Mouse (Mus musculus): ENCODE measurements around the gene Gm43552. TPM values are rescaled to one million over a fixed set of nuclear protein-coding genes. Genes with fewer than 3 reads are reported as not detected.
A peak's percentile ranks its signal among the peaks of the same experiment; 100 is the strongest.
"Not testable (repeated sequence)": the region's sequence is repeated elsewhere in the genome, so short reads cannot be mapped to it uniquely, and the experiment has no call there.

The Gm43552 gene
- polyA plus RNA-seq, 1 experiment from 2014 or later: not detected

DNA sequence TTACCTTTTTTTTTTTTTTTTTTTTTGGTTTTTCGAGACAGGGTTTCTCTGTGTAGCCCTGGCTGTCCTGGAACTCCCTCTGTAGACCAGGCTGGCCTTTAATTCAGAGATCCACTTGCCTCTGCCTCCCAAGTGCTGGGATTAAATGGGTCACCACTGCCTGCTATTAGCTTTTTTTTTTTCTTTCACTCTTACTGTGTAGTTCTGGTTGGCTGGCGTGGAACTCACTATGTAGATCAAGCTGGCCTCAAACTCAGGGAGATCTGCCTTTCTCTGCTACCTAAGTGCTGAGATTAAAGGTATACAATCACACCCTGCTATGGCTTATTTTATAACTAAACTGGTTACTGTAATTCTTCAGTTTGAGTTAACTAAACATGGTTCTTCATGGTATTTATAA lies 6.1 kb downstream of the Gm43552 start:
- Histone ChIP-seq H3K4me2 (ENCODE audit: low read depth, low read length) (no peak overlapping the region), H3K9ac (ENCODE audit: low read depth, low read length) (no peak overlapping the region), H3K27me3 (replicated peaks; ENCODE audit: control insufficient read depth, insufficient read depth, low read length) (no peaks in the 10 kb centered on the region), H3K4me1 (ENCODE audit: control insufficient read depth, insufficient read depth, low read length) (peaks cover 13% of the 10 kb centered on the region), H3K4me3 (ENCODE audit: low read depth, low read length) (no peak overlapping the region), H3K27ac (replicated peaks; ENCODE audit: low read depth, low read length) (peak overlapping the region; percentile 39; the same call in 1 of the 2 replicates), H3K9me3 (ENCODE audit: control insufficient read depth, low read length) (no peaks in the 10 kb centered on the region), H3K36me3 (ENCODE audit: control insufficient read depth, insufficient read depth, low read length) (0 out of 2 replicates have a peak, but pooled peaks cover 4% of the 10 kb centered on the region)
- ATAC-seq (ENCODE audit: low read depth) (no peak), DNase-seq (ENCODE audit: low spot score) (no peak)
- WGBS: 77% methylated on average over 2 of the region's 2 CpGs

DNA sequence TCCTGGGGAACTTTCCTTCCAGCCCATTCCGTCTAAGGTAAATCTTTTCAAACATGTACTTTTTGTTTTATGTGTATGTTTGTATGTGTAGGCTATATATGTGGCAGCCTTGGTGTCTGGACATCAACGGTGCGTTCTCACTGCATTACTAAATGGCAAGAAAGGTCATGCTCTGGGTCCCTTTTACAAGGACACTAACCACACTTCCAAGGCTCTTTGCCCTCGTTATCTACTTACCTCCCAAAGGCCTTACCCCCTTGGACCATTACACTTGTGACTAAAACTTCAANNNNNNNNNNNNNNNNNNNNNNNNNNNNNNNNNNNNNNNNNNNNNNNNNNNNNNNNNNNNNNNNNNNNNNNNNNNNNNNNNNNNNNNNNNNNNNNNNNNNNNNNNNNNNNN lies 9.6 kb downstream of the Gm43552 start:
- no peak overlapping the region for H3K4me3 ChIP-seq (ENCODE audit: low read depth, low read length)
- 83% methylated on average over 4 of the region's 4 CpGs for WGBS
- H3K36me3 ChIP-seq (ENCODE audit: control insufficient read depth, insufficient read depth, low read length): peaks cover 8% of the 10 kb centered on the region; the same call in 1 of the 2 replicates

DNA sequence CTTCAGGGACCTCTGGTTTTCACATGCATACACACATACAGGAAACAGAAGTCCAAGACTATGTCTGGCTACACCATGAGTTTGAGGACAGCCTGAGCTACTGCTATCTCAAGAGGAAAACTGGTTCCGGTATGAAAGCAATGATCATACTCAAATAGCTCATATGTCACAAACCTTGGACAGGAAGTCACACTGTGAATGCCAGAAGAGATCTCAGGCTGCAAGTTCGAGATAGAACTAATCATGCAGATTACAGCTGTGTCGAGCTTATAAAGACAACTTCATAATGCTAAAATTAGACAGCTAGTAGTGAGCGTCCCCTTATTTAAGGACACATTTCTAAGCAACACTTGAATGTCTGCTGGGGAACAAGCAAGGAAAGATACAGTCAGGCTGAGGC lies 12.1 kb downstream of the Gm43552 start:
- Histone ChIP-seq H3K4me3 (ENCODE audit: low read depth, low read length) (no peak overlapping the region), H3K36me3 (ENCODE audit: control insufficient read depth, insufficient read depth, low read length) (peaks cover 8% of the 10 kb centered on the region; the same call in 1 of the 2 replicates), H3K27me3 (replicated peaks; ENCODE audit: control insufficient read depth, insufficient read depth, low read length) (no peaks in the 10 kb centered on the region), H3K4me1 (ENCODE audit: control insufficient read depth, insufficient read depth, low read length) (no peaks in the 10 kb centered on the region), H3K4me2 (ENCODE audit: low read depth, low read length) (no peak overlapping the region), H3K9ac (ENCODE audit: low read depth, low read length) (no peak overlapping the region), H3K27ac (replicated peaks; ENCODE audit: low read depth, low read length) (no peak overlapping the region), H3K9me3 (ENCODE audit: control insufficient read depth, low read length) (no peaks in the 10 kb centered on the region)
- ATAC-seq (ENCODE audit: low read depth): no peak
- no peak for DNase-seq (ENCODE audit: low spot score)
- 73% methylated on average over 4 of the region's 4 CpGs for WGBS

More for the DNA sequence above, 9.6 kb downstream of the Gm43552 start:
- H3K9me3 ChIP-seq (ENCODE audit: control insufficient read depth, low read length): no peaks in the 10 kb centered on the region
- DNase-seq (ENCODE audit: low spot score) (no peak), ATAC-seq (ENCODE audit: low read depth) (no peak)
- H3K9ac ChIP-seq (ENCODE audit: low read depth, low read length): no peak overlapping the region
- H3K4me1 ChIP-seq (ENCODE audit: control insufficient read depth, insufficient read depth, low read length): 0 out of 2 replicates have a peak, but pooled peaks cover 3% of the 10 kb centered on the region
- no peaks in the 10 kb centered on the region for H3K27me3 ChIP-seq (replicated peaks; ENCODE audit: control insufficient read depth, insufficient read depth, low read length)
- H3K27ac ChIP-seq (replicated peaks; ENCODE audit: low read depth, low read length): no peak overlapping the region
- no peak overlapping the region for H3K4me2 ChIP-seq (ENCODE audit: low read depth, low read length)

DNA sequence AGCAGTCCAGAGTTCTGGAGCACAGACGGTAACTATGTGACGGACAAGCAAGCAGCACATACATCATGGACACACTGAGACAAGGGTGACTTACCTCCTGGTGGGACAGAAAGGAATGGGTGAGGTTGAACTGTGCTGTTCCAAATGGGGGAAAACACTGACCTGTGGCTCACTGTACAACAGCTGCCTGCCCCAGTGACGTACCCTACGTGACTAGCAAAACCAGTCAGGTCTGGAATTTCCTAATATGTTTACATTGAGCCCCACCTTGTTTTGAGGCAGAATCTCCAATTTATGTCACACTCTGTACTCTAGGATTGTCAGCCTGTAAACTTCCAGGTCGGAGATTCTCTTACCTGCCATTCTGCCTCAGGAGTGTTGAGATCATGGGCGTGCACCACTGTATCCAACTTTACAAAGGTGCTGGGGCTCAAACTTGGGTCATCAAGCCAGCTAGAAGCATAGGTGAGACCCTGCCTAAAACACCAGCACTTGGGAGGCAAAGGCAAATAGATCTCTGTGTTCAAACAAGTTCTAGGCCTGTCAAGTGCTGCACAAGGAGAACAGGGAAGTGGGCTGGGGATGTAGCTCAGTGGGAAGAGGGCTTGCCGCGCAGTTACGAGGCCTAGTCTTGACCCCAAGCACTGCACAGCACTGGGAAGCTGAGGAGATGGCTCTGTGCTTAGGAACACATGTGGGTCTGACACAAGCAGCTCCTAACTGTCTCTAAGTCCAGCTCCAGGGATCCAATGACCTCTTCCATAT lies 12.8 kb downstream of the Gm43552 start:
- Histone ChIP-seq H3K9me3 (ENCODE audit: control insufficient read depth, low read length) (no peaks in the 10 kb centered on the region), H3K27ac (replicated peaks; ENCODE audit: low read depth, low read length) (no peak overlapping the region), H3K4me2 (ENCODE audit: low read depth, low read length) (no peak overlapping the region), H3K4me3 (ENCODE audit: low read depth, low read length) (no peak overlapping the region), H3K4me1 (ENCODE audit: control insufficient read depth, insufficient read depth, low read length) (no peaks in the 10 kb centered on the region), H3K27me3 (replicated peaks; ENCODE audit: control insufficient read depth, insufficient read depth, low read length) (no peaks in the 10 kb centered on the region), H3K9ac (ENCODE audit: low read depth, low read length) (no peak overlapping the region), H3K36me3 (ENCODE audit: control insufficient read depth, insufficient read depth, low read length) (peaks cover 8% of the 10 kb centered on the region; the same call in 1 of the 2 replicates)
- DNase-seq (ENCODE audit: low spot score) (peak; percentile 22), ATAC-seq (ENCODE audit: low read depth) (peak; percentile 57)
- 86% methylated on average over 9 of the region's 9 CpGs for WGBS

DNA sequence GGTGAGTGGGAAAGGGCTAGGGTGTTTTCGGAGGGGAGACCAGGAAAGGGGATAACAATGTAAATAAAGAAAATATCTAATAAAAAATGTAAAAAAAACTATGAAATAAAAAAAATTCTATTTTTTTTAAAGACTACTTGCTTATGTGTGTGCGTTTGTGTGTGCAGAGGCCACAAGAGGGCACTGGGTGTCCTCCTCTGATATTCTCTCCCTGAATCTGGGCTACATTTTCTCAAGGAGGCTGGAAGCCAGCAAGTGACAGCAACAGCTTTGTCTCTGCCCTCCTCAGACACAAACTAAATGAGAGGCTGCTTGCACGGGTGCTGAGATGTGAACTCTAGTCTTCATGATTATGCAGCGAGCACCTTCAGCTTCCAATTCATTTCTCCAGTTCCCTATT lies 14.4 kb downstream of the Gm43552 start:
- no peak overlapping the region for H3K9ac ChIP-seq (ENCODE audit: low read depth, low read length)
- ATAC-seq (ENCODE audit: low read depth) (no peak), DNase-seq (ENCODE audit: low spot score) (peak; percentile 60)
- no peak overlapping the region for H3K27ac ChIP-seq (replicated peaks; ENCODE audit: low read depth, low read length)
- no peaks in the 10 kb centered on the region for H3K27me3 ChIP-seq (replicated peaks; ENCODE audit: control insufficient read depth, insufficient read depth, low read length)
- no peak overlapping the region for H3K4me2 ChIP-seq (ENCODE audit: low read depth, low read length)
- peaks cover 8% of the 10 kb centered on the region; the same call in 1 of the 2 replicates for H3K36me3 ChIP-seq (ENCODE audit: control insufficient read depth, insufficient read depth, low read length)
- H3K9me3 ChIP-seq (ENCODE audit: control insufficient read depth, low read length): no peaks in the 10 kb centered on the region
- WGBS: 74% methylated on average over 4 of the region's 4 CpGs
- H3K4me3 ChIP-seq (ENCODE audit: low read depth, low read length): no peak overlapping the region
- no peaks in the 10 kb centered on the region for H3K4me1 ChIP-seq (ENCODE audit: control insufficient read depth, insufficient read depth, low read length)

DNA sequence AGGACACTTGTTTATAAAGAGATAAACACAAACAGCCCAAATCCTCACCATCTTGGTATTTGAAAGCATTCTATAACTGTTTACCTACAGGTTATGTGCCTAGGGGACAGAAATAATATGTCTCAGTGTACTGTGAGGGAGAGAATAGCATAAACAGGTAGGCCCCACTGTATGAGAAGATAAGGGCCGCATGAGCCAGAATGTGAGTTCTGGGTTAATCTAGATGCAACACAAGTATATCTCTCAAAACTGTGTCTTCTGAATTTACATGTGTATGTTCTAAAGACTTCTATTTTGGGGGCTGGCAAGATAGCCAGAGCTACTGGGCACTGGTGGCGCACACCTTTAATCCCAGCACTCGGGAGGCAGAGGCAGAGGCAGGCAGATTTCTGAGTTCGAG lies 15.9 kb downstream of the Gm43552 start:
- ATAC-seq (ENCODE audit: low read depth); H3K27ac ChIP-seq (replicated peaks; ENCODE audit: low read depth, low read length); H3K4me2 ChIP-seq (ENCODE audit: low read depth, low read length); H3K27me3 ChIP-seq (replicated peaks; ENCODE audit: control insufficient read depth, insufficient read depth, low read length); H3K9me3 ChIP-seq (ENCODE audit: control insufficient read depth, low read length); DNase-seq (ENCODE audit: low spot score); H3K36me3 ChIP-seq (ENCODE audit: control insufficient read depth, insufficient read depth, low read length); H3K9ac ChIP-seq (ENCODE audit: low read depth, low read length); H3K4me1 ChIP-seq (ENCODE audit: control insufficient read depth, insufficient read depth, low read length); H3K4me3 ChIP-seq (ENCODE audit: low read depth, low read length): not testable (repeated sequence)
- 95% methylated on average over 3 of the region's 4 CpGs for WGBS

DNA sequence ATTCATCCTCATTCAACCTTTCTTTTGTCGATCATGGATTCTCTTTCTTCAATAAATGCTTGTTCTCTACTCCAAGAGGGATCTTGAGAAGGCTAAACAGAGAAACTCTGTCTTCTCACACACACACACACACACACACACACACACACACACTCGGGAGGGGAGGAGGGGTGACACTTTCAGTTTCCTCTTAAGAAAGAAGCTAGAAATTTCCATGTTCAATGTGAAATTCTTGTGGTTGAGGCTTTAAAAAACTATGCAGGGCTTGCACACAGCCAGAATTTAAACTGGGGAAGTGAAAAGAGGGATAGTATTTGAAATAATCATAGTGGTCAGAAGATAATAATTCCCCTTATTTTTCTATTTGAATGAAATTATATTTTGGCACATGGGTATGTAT lies 16.8 kb downstream of the Gm43552 start:
- Histone ChIP-seq H3K9me3 (ENCODE audit: control insufficient read depth, low read length) (no peaks in the 10 kb centered on the region), H3K4me2 (ENCODE audit: low read depth, low read length) (no peak overlapping the region), H3K27ac (replicated peaks; ENCODE audit: low read depth, low read length) (no peak overlapping the region), H3K4me3 (ENCODE audit: low read depth, low read length) (no peak overlapping the region), H3K27me3 (replicated peaks; ENCODE audit: control insufficient read depth, insufficient read depth, low read length) (no peaks in the 10 kb centered on the region), H3K36me3 (ENCODE audit: control insufficient read depth, insufficient read depth, low read length) (peaks cover 8% of the 10 kb centered on the region; the same call in 1 of the 2 replicates), H3K9ac (ENCODE audit: low read depth, low read length) (no peak overlapping the region), H3K4me1 (ENCODE audit: control insufficient read depth, insufficient read depth, low read length) (no peaks in the 10 kb centered on the region)
- DNase-seq (ENCODE audit: low spot score): peak; percentile 19
- whole genome bisulfite sequencing: 66% methylated on average over 2 of the region's 2 CpGs
- ATAC-seq (ENCODE audit: low read depth): no peak

DNA sequence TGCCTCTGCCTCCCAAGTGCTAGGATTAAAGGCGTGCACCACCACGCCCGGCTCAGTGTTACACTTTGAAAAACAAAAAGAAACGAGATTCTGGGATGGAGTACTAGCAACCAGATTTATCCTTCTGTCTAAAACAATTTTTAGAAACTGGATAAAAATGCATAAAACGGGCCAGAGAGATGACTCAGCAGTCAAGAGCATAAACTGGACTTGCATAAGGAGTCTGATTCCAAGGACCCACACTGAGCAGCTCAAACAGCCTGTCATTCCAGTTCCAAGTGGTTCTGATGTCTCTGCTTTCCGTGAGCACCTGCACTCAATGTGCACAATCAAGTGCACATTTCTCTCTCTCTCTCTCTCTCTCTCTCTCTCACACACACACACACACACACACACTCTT lies 22.9 kb downstream of the Gm43552 start:
- Histone ChIP-seq H3K27ac (replicated peaks; ENCODE audit: low read depth, low read length) (no peak overlapping the region), H3K27me3 (replicated peaks; ENCODE audit: control insufficient read depth, insufficient read depth, low read length) (no peaks in the 10 kb centered on the region), H3K36me3 (ENCODE audit: control insufficient read depth, insufficient read depth, low read length) (peaks cover 34% of the 10 kb centered on the region), H3K4me1 (ENCODE audit: control insufficient read depth, insufficient read depth, low read length) (no peaks in the 10 kb centered on the region), H3K4me3 (ENCODE audit: low read depth, low read length) (no peak overlapping the region), H3K9ac (ENCODE audit: low read depth, low read length) (no peak overlapping the region), H3K4me2 (ENCODE audit: low read depth, low read length) (no peak overlapping the region), H3K9me3 (ENCODE audit: control insufficient read depth, low read length) (0 out of 2 replicates have a peak, but pooled peaks cover 5% of the 10 kb centered on the region)
- ATAC-seq (ENCODE audit: low read depth) (no peak), DNase-seq (ENCODE audit: low spot score) (no peak)
- 84% methylated on average over 6 of the region's 6 CpGs for WGBS

DNA sequence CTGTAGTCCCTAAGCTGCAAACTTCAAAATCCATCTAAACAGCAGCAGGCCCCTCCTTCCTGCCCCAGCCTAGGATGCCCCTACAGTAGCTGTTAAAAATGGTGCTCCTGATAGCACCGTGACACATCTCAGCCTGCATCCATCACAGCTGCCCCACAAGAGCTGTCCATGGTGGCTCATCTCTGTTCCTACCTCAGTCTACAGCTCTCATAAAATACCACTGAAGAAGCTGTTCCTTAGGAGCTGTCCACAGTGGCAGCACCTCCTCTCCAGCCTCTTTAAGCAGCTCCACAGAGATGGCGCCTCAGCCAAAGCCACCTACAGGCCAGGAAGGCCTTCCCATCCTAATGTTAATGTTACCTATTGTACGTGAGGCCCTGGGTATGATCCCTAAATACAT lies 25.7 kb downstream of the Gm43552 start:
- H3K27ac ChIP-seq (replicated peaks; ENCODE audit: low read depth, low read length): no peak overlapping the region
- no peaks in the 10 kb centered on the region for H3K4me1 ChIP-seq (ENCODE audit: control insufficient read depth, insufficient read depth, low read length)
- ATAC-seq (ENCODE audit: low read depth) (no peak), DNase-seq (ENCODE audit: low spot score) (peak; percentile 34)
- H3K9me3 ChIP-seq (ENCODE audit: control insufficient read depth, low read length): 0 out of 2 replicates have a peak, but pooled peaks cover 5% of the 10 kb centered on the region
- no peak overlapping the region for H3K4me2 ChIP-seq (ENCODE audit: low read depth, low read length)
- H3K36me3 ChIP-seq (ENCODE audit: control insufficient read depth, insufficient read depth, low read length): peaks cover 41% of the 10 kb centered on the region
- H3K4me3 ChIP-seq (ENCODE audit: low read depth, low read length): no peak overlapping the region
- H3K27me3 ChIP-seq (replicated peaks; ENCODE audit: control insufficient read depth, insufficient read depth, low read length): no peaks in the 10 kb centered on the region
- WGBS: 72% methylated on average over 3 of the region's 3 CpGs
- no peak overlapping the region for H3K9ac ChIP-seq (ENCODE audit: low read depth, low read length)

Data from embryonic facial prominence, embryonic 14.5 days (tissue).